Mouse (Mus musculus): Measurements from ENCODE around the gene Hgd. TPM values are rescaled to one million over a fixed set of nuclear protein-coding genes. Genes with fewer than 3 reads are reported as not detected.

Hgd gene
- total RNA-seq, 1 experiment, result 0.40 TPM

DNA sequence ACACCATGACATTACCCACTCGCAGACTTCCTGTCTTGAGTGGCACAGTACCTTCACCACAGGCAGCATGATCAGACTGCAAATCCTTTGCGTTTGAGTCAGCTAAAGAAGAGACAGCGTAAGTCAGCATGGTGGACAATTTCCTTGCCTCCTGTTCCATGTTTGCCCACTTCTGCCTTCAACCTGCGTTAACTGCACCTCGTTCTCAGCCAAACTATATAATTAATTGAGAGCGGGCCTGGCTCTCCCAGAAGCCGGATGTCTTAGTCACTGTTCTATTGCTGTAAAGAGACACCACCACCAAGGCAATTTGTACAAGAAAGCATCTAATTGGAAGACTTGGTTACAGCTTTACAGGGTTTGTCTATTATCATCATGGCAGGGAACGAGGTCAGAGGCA lies 100.9 kb downstream of the Hgd start:
- H3K4me3 ChIP-seq (ENCODE audit: insufficient read depth in 1 of 2, low read depth in 1 of 2, low read length in 2 of 2, poor library complexity in 1 of 2, severe bottlenecking in 1 of 2), result no peak overlapping the region
- in situ Hi-C loops (cut with MboI; ENCODE audit: low sequenced_read_pairs in 2 of 2, unreplicated experiment in 2 of 2), result no loop called here
- no peak for DNase-seq (ENCODE audit: low read depth, low spot score)
- no peak for TF ChIP-seq CHD2 (IDR thresholded peaks at IDR 0.05; ENCODE audit: low read depth, low read length)
- no peak for TF ChIP-seq ZNF384 (IDR thresholded peaks at IDR 0.05; ENCODE audit: low read depth, low read length)
- TF ChIP-seq HCFC1 (IDR thresholded peaks at IDR 0.05; ENCODE audit: borderline replicate concordance, insufficient read depth, low read length), result no peak
- no peak for TF ChIP-seq ZC3H11A (IDR thresholded peaks at IDR 0.05; ENCODE audit: borderline replicate concordance, low read depth, low read length)
- TF ChIP-seq MAFK (IDR thresholded peaks at IDR 0.05; ENCODE audit: insufficient read depth, low read depth, low read length), result no peak
- H3K4me1 ChIP-seq (ENCODE audit: control insufficient read depth in 2 of 2, insufficient read depth in 2 of 2, low read length in 2 of 2, poor library complexity in 1 of 2), result peaks cover 0 to 11% of the 10 kb centered on the region in 2 experiments; a peak in 3 of 4 replicates
- no peaks in the 10 kb centered on the region for H3K9me3 ChIP-seq (ENCODE audit: control insufficient read depth, insufficient read depth, low read depth, low read length)
- no peak overlapping the region for H3K9ac ChIP-seq (ENCODE audit: insufficient read depth, low read depth, low read length, poor library complexity, severe bottlenecking)
- H3K27ac ChIP-seq (ENCODE audit: insufficient read depth, low read depth, low read length, poor library complexity, severe bottlenecking), result no peak overlapping the region
- H3K36me3 ChIP-seq (ENCODE audit: control insufficient read depth, insufficient read depth, low read length, poor library complexity, severe bottlenecking), result no peaks in the 10 kb centered on the region

Other genes with a start within 250 kb of the Hgd start
- gene Stxbp5l, start 195.2 kb upstream of the Hgd start, total RNA-seq (2012; rRNA removed), result 0.11 and 0.31 TPM in 2 replicates
- gene Gtf2e1, start 40.4 kb upstream of the Hgd start, total RNA-seq (2012; rRNA removed), result 39.4 and 54.1 TPM in 2 replicates
- gene Rabl3, start 40.3 kb upstream of the Hgd start, total RNA-seq (2012; rRNA removed), result 5.1 and 8.3 TPM in 2 replicates
- gene Ndufb4, start 74.3 kb downstream of the Hgd start, total RNA-seq (2012; rRNA removed), result 45.0 and 47.3 TPM in 2 replicates
- gene Fstl1, start 196.7 kb downstream of the Hgd start, total RNA-seq (2012; rRNA removed), result 80.6 and 87.6 TPM in 2 replicates

Data from ES-E14 (cell line).